Mouse (Mus musculus) cerebellum, adult 2 months (tissue): ENCODE results near the gene Asna1.

Source experiments
- CTCF ChIP-seq: fragments of 200-500 bp; IDR thresholded peaks from 2 replicates; pipeline ENCODE4 v1.5.1; 2011; ENCODE audit warnings: low read depth, mild to moderate bottlenecking, control low read depth, low read length, moderate library complexity, borderline replicate concordance; ENCODE audit not compliant: insufficient read depth
- POLR2A ChIP-seq: fragments of 200-500 bp; IDR thresholded peaks from 2 replicates; pipeline ENCODE4 v1.6.1; 2011; ENCODE audit warnings: low read length, control low read depth, borderline replicate concordance; ENCODE audit not compliant: insufficient read depth

GRCm38 (mm10) chr8:85034764-85035163, 9.7 kb upstream of the Asna1 start:
- no peak for TF ChIP-seq POLR2A
- no peak for TF ChIP-seq CTCF
